Mouse (Mus musculus): ENCODE results near the gene Snx21. TPM values are rescaled to one million over a fixed set of nuclear protein-coding genes. Genes with fewer than 3 reads are reported as not detected.

Snx21 gene
- polyA plus RNA-seq, 1 experiment = 10.7 TPM

GRCm38 (mm10) chr2:164787032-164787431 is 1.4 kb downstream of the Snx21 start:
- no peaks in the 10 kb centered on the region for H3K9me3 ChIP-seq (replicated peaks; ENCODE audit: control insufficient read depth, insufficient read depth, low read length, poor library complexity, severe bottlenecking)
- no peak overlapping the region for H3K4me3 ChIP-seq (ENCODE audit: low read depth, low read length)
- TF ChIP-seq EP300 (IDR thresholded peaks at IDR 0.05; ENCODE audit: insufficient read depth, low read depth, low read length) (no peak), CTCF (IDR thresholded peaks at IDR 0.05; ENCODE audit: low read depth, low read length) (no peak), POLR2A (IDR thresholded peaks at IDR 0.05; ENCODE audit: insufficient read depth, low read length) (no peak)
- peaks cover 13% of the 10 kb centered on the region for H3K4me1 ChIP-seq (ENCODE audit: control insufficient read depth, insufficient read depth, low read length)
- no peaks in the 10 kb centered on the region for H3K27me3 ChIP-seq (ENCODE audit: control insufficient read depth, insufficient read depth, low read length, poor library complexity, severe bottlenecking)
- no peaks in the 10 kb centered on the region for H3K36me3 ChIP-seq (ENCODE audit: control insufficient read depth, insufficient read depth, low read length, poor library complexity, severe bottlenecking)
- no peak overlapping the region for H3K9ac ChIP-seq (ENCODE audit: low read depth, poor library complexity, severe bottlenecking)
- H3K27ac ChIP-seq (ENCODE audit: insufficient read depth, low read length) = no peak overlapping the region

GRCm38 (mm10) chr2:164787779-164788178 is 2.2 kb downstream of the Snx21 start:
- Histone ChIP-seq H3K36me3 (ENCODE audit: control insufficient read depth, insufficient read depth, low read length, poor library complexity, severe bottlenecking) (no peaks in the 10 kb centered on the region), H3K4me3 (ENCODE audit: low read depth, low read length) (no peak overlapping the region), H3K4me1 (ENCODE audit: control insufficient read depth, insufficient read depth, low read length) (peaks cover 13% of the 10 kb centered on the region), H3K9me3 (replicated peaks; ENCODE audit: control insufficient read depth, insufficient read depth, low read length, poor library complexity, severe bottlenecking) (no peaks in the 10 kb centered on the region), H3K27ac (ENCODE audit: insufficient read depth, low read length) (no peak overlapping the region), H3K27me3 (ENCODE audit: control insufficient read depth, insufficient read depth, low read length, poor library complexity, severe bottlenecking) (no peaks in the 10 kb centered on the region), H3K9ac (ENCODE audit: low read depth, poor library complexity, severe bottlenecking) (no peak overlapping the region)
- no peak for TF ChIP-seq EP300 (IDR thresholded peaks at IDR 0.05; ENCODE audit: insufficient read depth, low read depth, low read length)

- Histone ChIP-seq H3K9ac (ENCODE audit: low read depth, poor library complexity, severe bottlenecking) (no peak overlapping the region), H3K27ac (ENCODE audit: insufficient read depth, low read length) (no peak overlapping the region)
Observed at GRCm38 (mm10) chr2:164788411-164788810, 2.8 kb downstream of the Snx21 start.

GRCm38 (mm10) chr2:164790451-164790850 is 4.8 kb downstream of the Snx21 start:
- Histone ChIP-seq H3K4me1 (ENCODE audit: control insufficient read depth, insufficient read depth, low read length) (peaks cover 13% of the 10 kb centered on the region), H3K36me3 (ENCODE audit: control insufficient read depth, insufficient read depth, low read length, poor library complexity, severe bottlenecking) (no peaks in the 10 kb centered on the region; the same call in 1 of the 2 replicates), H3K27ac (ENCODE audit: insufficient read depth, low read length) (no peak overlapping the region), H3K27me3 (ENCODE audit: control insufficient read depth, insufficient read depth, low read length, poor library complexity, severe bottlenecking) (no peaks in the 10 kb centered on the region), H3K9me3 (replicated peaks; ENCODE audit: control insufficient read depth, insufficient read depth, low read length, poor library complexity, severe bottlenecking) (no peaks in the 10 kb centered on the region), H3K4me3 (ENCODE audit: low read depth, low read length) (no peak overlapping the region), H3K9ac (ENCODE audit: low read depth, poor library complexity, severe bottlenecking) (no peak overlapping the region)
- TF ChIP-seq EP300 (IDR thresholded peaks at IDR 0.05; ENCODE audit: insufficient read depth, low read depth, low read length) (no peak), POLR2A (IDR thresholded peaks at IDR 0.05; ENCODE audit: insufficient read depth, low read length) (no peak), CTCF (IDR thresholded peaks at IDR 0.05; ENCODE audit: low read depth, low read length) (no peak)

More at GRCm38 (mm10) chr2:164788411-164788810, 2.8 kb downstream of the Snx21 start:
- Histone ChIP-seq H3K4me3 (ENCODE audit: low read depth, low read length) (no peak overlapping the region), H3K4me1 (ENCODE audit: control insufficient read depth, insufficient read depth, low read length) (peaks cover 13% of the 10 kb centered on the region), H3K36me3 (ENCODE audit: control insufficient read depth, insufficient read depth, low read length, poor library complexity, severe bottlenecking) (no peaks in the 10 kb centered on the region), H3K9me3 (replicated peaks; ENCODE audit: control insufficient read depth, insufficient read depth, low read length, poor library complexity, severe bottlenecking) (no peaks in the 10 kb centered on the region), H3K27me3 (ENCODE audit: control insufficient read depth, insufficient read depth, low read length, poor library complexity, severe bottlenecking) (no peaks in the 10 kb centered on the region)
- TF ChIP-seq POLR2A (IDR thresholded peaks at IDR 0.05; ENCODE audit: insufficient read depth, low read length) (no peak), EP300 (IDR thresholded peaks at IDR 0.05; ENCODE audit: insufficient read depth, low read depth, low read length) (no peak), CTCF (IDR thresholded peaks at IDR 0.05; ENCODE audit: low read depth, low read length) (no peak)

GRCm38 (mm10) chr2:164791841-164792261 is 6.2 kb downstream of the Snx21 start:
- H3K27me3 ChIP-seq (ENCODE audit: control insufficient read depth, insufficient read depth, low read length, poor library complexity, severe bottlenecking) = no peaks in the 10 kb centered on the region
- no peak overlapping the region for H3K27ac ChIP-seq (ENCODE audit: insufficient read depth, low read length)
- peaks cover 5% of the 10 kb centered on the region; the same call in 1 of the 2 replicates for H3K36me3 ChIP-seq (ENCODE audit: control insufficient read depth, insufficient read depth, low read length, poor library complexity, severe bottlenecking)
- TF ChIP-seq CTCF (IDR thresholded peaks at IDR 0.05; ENCODE audit: low read depth, low read length) (no peak), POLR2A (IDR thresholded peaks at IDR 0.05; ENCODE audit: insufficient read depth, low read length) (no peak), EP300 (IDR thresholded peaks at IDR 0.05; ENCODE audit: insufficient read depth, low read depth, low read length) (no peak)
- H3K9me3 ChIP-seq (replicated peaks; ENCODE audit: control insufficient read depth, insufficient read depth, low read length, poor library complexity, severe bottlenecking) = no peaks in the 10 kb centered on the region
- H3K4me3 ChIP-seq (ENCODE audit: low read depth, low read length) = no peak overlapping the region
- peaks cover 13% of the 10 kb centered on the region for H3K4me1 ChIP-seq (ENCODE audit: control insufficient read depth, insufficient read depth, low read length)
- H3K9ac ChIP-seq (ENCODE audit: low read depth, poor library complexity, severe bottlenecking) = no peak overlapping the region

- Histone ChIP-seq H3K27ac (ENCODE audit: insufficient read depth, low read length) (no peak overlapping the region), H3K9ac (ENCODE audit: low read depth, poor library complexity, severe bottlenecking) (no peak overlapping the region), H3K4me1 (ENCODE audit: control insufficient read depth, insufficient read depth, low read length) (peaks cover 13% of the 10 kb centered on the region), H3K9me3 (replicated peaks; ENCODE audit: control insufficient read depth, insufficient read depth, low read length, poor library complexity, severe bottlenecking) (no peaks in the 10 kb centered on the region), H3K4me3 (ENCODE audit: low read depth, low read length) (no peak overlapping the region), H3K36me3 (ENCODE audit: control insufficient read depth, insufficient read depth, low read length, poor library complexity, severe bottlenecking) (peaks cover 8% of the 10 kb centered on the region), H3K27me3 (ENCODE audit: control insufficient read depth, insufficient read depth, low read length, poor library complexity, severe bottlenecking) (no peaks in the 10 kb centered on the region)
- TF ChIP-seq POLR2A (IDR thresholded peaks at IDR 0.05; ENCODE audit: insufficient read depth, low read length) = no peak
- no peak for TF ChIP-seq EP300 (IDR thresholded peaks at IDR 0.05; ENCODE audit: insufficient read depth, low read depth, low read length)
- no peak for TF ChIP-seq CTCF (IDR thresholded peaks at IDR 0.05; ENCODE audit: low read depth, low read length)
Observed at GRCm38 (mm10) chr2:164792400-164793190, 7.0 kb downstream of the Snx21 start.
